Mouse (Mus musculus) right cerebral cortex, postnatal 10 days (tissue): ENCODE results near the gene Irs1.

Experiments used
- DNase-seq, 2 experiments: peaks; one replicate each; pipeline ENCODE4 v3.0.0; 2021; ENCODE audit warnings: low spot score in 2 of 2

Gene Irs1

GRCm38 (mm10) chr1:82183913-82184442 lies 107.2 kb downstream of the Irs1 start:
- DNase-seq = no peak
